Comparison of ENCODE assay signal across 28 mouse cellular contexts in the genomic region with DNA sequence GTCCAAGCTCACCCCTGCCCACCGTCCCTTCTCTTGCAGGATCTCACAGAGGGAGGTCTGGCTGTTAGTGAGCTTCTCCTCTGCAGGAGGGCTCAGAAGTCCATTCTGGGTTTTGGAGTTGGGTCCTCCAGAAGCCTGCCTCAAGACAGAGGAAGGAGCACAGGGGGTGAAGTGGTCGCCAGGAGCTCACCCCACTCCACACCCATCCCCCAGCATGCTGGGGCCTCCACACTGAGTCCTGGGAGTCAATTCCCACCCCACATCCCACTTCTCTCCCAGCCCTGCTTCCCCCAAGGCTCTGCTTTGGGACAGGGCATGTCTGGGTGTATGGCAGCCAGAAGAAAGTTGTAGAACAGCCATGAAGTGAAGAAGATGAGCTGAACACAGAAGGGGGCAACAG.
"Had no signal": no experiment of that assay in that cellular context is flagged by ENCODE, and none has a peak within 500 bp of the region (broad histone marks: within the 10 kb centered on the region; RNA-seq: fewer than 3 reads in every experiment).

No protein-coding gene starts in this region.

- H3K9ac ChIP-seq: embryonic facial prominence, embryonic 12.5 days; embryonic facial prominence, embryonic 13.5 days; embryonic facial prominence, embryonic 15.5 days; forebrain, embryonic 12.5 days; forebrain, embryonic 13.5 days; forebrain, embryonic 15.5 days; forebrain, postnatal 0 days had no signal

- H3K9me3 ChIP-seq: embryonic facial prominence, embryonic 10.5 days; embryonic facial prominence, embryonic 12.5 days; embryonic facial prominence, embryonic 13.5 days; embryonic facial prominence, embryonic 15.5 days; forebrain, embryonic 10.5 days; forebrain, embryonic 12.5 days; forebrain, embryonic 13.5 days; forebrain, embryonic 15.5 days had no signal

- H3K4me2 ChIP-seq: embryonic facial prominence, embryonic 12.5 days; embryonic facial prominence, embryonic 13.5 days; embryonic facial prominence, embryonic 15.5 days; forebrain, embryonic 12.5 days; forebrain, embryonic 13.5 days; forebrain, embryonic 15.5 days had no signal

- H3K27ac ChIP-seq: embryonic facial prominence, embryonic 10.5 days; embryonic facial prominence, embryonic 12.5 days; embryonic facial prominence, embryonic 13.5 days; embryonic facial prominence, embryonic 15.5 days; forebrain, embryonic 10.5 days; forebrain, embryonic 12.5 days; forebrain, embryonic 13.5 days; forebrain, embryonic 15.5 days; gastrocnemius, adult 2 months; heart, adult 2 months had no signal

- DNase-seq: cerebellum, adult 2 months; cerebellum, adult 8-10 months; cerebellum, adult 9-10 months; cerebellum, adult 9-11 months; cerebellum, postnatal 10 days; cerebellum, postnatal 14 days; cerebellum, postnatal 25 days; cerebellum, postnatal 36 days; embryo, embryonic 11 days; forebrain, postnatal 0 days; gastrocnemius, adult 2 months; gastrocnemius, postnatal 10 days; gastrocnemius, postnatal 14 days; gastrocnemius, postnatal 25 days; gastrocnemius, postnatal 36 days; heart, adult 18-20 months; heart, adult 2 months had no signal

- H3K4me1 ChIP-seq: embryonic facial prominence, embryonic 10.5 days; embryonic facial prominence, embryonic 12.5 days; embryonic facial prominence, embryonic 13.5 days; embryonic facial prominence, embryonic 15.5 days; forebrain, embryonic 10.5 days; forebrain, embryonic 12.5 days; forebrain, embryonic 13.5 days; forebrain, embryonic 15.5 days had no signal

- H3K27me3 ChIP-seq: embryonic facial prominence, embryonic 12.5 days; embryonic facial prominence, embryonic 13.5 days; embryonic facial prominence, embryonic 15.5 days; forebrain, embryonic 12.5 days; forebrain, embryonic 13.5 days; forebrain, embryonic 15.5 days had no signal

- H3K36me3 ChIP-seq: embryonic facial prominence, embryonic 10.5 days; embryonic facial prominence, embryonic 12.5 days; embryonic facial prominence, embryonic 13.5 days; forebrain, embryonic 10.5 days; forebrain, embryonic 12.5 days; forebrain, embryonic 15.5 days had no signal

- H3K4me3 ChIP-seq: embryonic facial prominence, embryonic 10.5 days; embryonic facial prominence, embryonic 12.5 days; embryonic facial prominence, embryonic 13.5 days; embryonic facial prominence, embryonic 15.5 days; erythroblast, embryonic 14.5 days; forebrain, embryonic 10.5 days; forebrain, embryonic 12.5 days; forebrain, embryonic 13.5 days; forebrain, embryonic 15.5 days; gastrocnemius, adult 2 months; heart, adult 2 months had no signal

- ATAC-seq: forebrain, embryonic 13.5 days; forebrain, embryonic 14.5 days; forebrain, embryonic 15.5 days; forebrain, embryonic 16.5 days; forebrain, postnatal 0 days had no signal
